Mouse (Mus musculus) stomach, postnatal 0 days (tissue): ENCODE data around the gene Olfr279. TPM values are rescaled to one million over a fixed set of nuclear protein-coding genes. Genes with fewer than 3 reads are reported as not detected.
A peak's percentile ranks its signal among the peaks of the same experiment; 100 is the strongest.

Source experiments
- ATAC-seq: fragments of 200-750 bp; cut with Nextera tagmentation; 2 replicates; pipeline ENCODE4 v1.8.0; 2017; ENCODE audit not compliant: low FRiP score, low TSS enrichment
- DNase-seq: peaks from one replicate; pipeline ENCODE4 v3.0.0-alpha.2; 2016; ENCODE audit warnings: low spot score
- H3K27ac ChIP-seq: fragments of 300-500 bp; sonication (generic); replicated peaks from 2 replicates; pipeline ENCODE4 v1.5.1; 2014; ENCODE audit warnings: mild to moderate bottlenecking, control low read depth
- H3K27me3 ChIP-seq: fragments of 300-500 bp; sonication (generic); 2 replicates; pipeline ENCODE4 v1.6.1; 2014; ENCODE audit warnings: low read length; ENCODE audit not compliant: control insufficient read depth, insufficient read depth
- H3K36me3 ChIP-seq: fragments of 300-500 bp; sonication (generic); 2 replicates; pipeline ENCODE4 v1.6.1; 2014; ENCODE audit warnings: low read length, mixed read lengths; ENCODE audit not compliant: control insufficient read depth, insufficient read depth
- H3K4me1 ChIP-seq: fragments of 300-500 bp; sonication (generic); replicated peaks from 2 replicates; pipeline ENCODE4 v1.6.1; 2014; ENCODE audit warnings: antibody characterized with exemption; ENCODE audit not compliant: control insufficient read depth, insufficient read depth
- H3K4me2 ChIP-seq: fragments of 300-500 bp; sonication (generic); replicated peaks from 2 replicates; pipeline ENCODE4 v1.6.1; 2014; ENCODE audit warnings: low read depth, mild to moderate bottlenecking, control low read depth, moderate library complexity
- H3K4me3 ChIP-seq: fragments of 300-500 bp; sonication (generic); 2 replicates; pipeline ENCODE4 v1.5.1; 2014; ENCODE audit warnings: low read depth, low read length, control low read depth
- H3K9ac ChIP-seq: fragments of 300-500 bp; sonication (generic); 2 replicates; pipeline ENCODE4 v1.6.1; 2014; ENCODE audit warnings: mild to moderate bottlenecking, low read length, control low read depth, mixed read lengths
- H3K9me3 ChIP-seq: fragments of 300-500 bp; sonication (generic); 2 replicates; pipeline ENCODE4 v1.6.1; 2016; ENCODE audit warnings: low read length; ENCODE audit not compliant: control insufficient read depth
- CTCF ChIP-seq: IDR thresholded peaks from 2 replicates; pipeline ENCODE4 v1.5.1; 2016; ENCODE audit warnings: antibody characterized with exemption, low read depth, mild to moderate bottlenecking, moderate library complexity
- EP300 ChIP-seq: optimal IDR thresholded peaks from 2 replicates; pipeline ENCODE3; 2016; ENCODE audit warnings: antibody characterized with exemption
- whole genome bisulfite sequencing: fragments of 180-500 bp; shearing (Covaris S2); extraction: QIAGEN DNeasy Blood & Tissue Kit; methylation state at CpG from one replicate; pipeline ENCODE4 v1.1.7; 2014; 5-methylcytosine and 5-hydroxymethylcytosine counted together
- polyA plus RNA-seq: library from polyadenylated mRNA; unstranded; fragments of >200 nt; fragmentation: Nextera tagmentation; extraction: Ambion mirVana; gene quantifications from 2 replicates; pipeline ENCODE4 v1.2.1, GENCODE M21; 2015

Olfr279 gene
- polyA plus RNA-seq, 1 experiment from 2014 or later: not detected

DNA sequence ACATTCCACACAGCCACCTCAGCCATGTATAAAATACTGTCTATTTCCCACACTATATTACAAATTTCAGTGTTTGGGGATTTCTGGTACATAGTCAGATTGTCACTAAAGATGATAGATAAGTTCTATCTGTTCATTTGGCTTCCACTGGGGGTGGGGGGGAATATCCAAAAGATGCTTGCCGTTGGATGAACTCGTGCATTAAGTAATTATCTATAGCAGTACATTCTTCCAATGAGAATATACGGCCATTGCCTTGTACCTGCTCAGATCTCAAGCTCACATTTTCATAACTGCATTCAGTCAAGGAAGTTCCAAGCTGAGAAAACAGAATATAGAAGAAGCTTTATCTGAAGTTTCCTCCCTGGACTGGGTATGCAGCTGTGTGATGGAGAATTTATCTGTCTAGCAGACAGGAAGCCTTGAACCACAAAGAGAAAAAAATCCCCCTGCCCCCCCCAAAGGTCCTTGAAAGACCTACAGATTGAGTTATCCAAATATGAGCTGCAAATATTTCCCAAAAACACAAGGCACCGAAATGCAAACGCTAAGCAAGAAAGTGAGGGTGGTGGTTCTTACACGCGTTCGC lies 5.7 kb upstream of the Olfr279 start:
- TF ChIP-seq CTCF: no peak
- TF ChIP-seq EP300: no peak
- H3K4me3 ChIP-seq: no peak overlapping the region
- no peaks in the 10 kb centered on the region for H3K4me1 ChIP-seq
- no peak overlapping the region for H3K9ac ChIP-seq
- no peaks in the 10 kb centered on the region for H3K27me3 ChIP-seq
- DNase-seq: no peak
- no peak for ATAC-seq
- WGBS: 91% methylated on average over 8 of the region's 8 CpGs
- no peak overlapping the region for H3K4me2 ChIP-seq
- H3K27ac ChIP-seq: no peak overlapping the region
- no peaks in the 10 kb centered on the region for H3K9me3 ChIP-seq
- H3K36me3 ChIP-seq: no peaks in the 10 kb centered on the region

DNA sequence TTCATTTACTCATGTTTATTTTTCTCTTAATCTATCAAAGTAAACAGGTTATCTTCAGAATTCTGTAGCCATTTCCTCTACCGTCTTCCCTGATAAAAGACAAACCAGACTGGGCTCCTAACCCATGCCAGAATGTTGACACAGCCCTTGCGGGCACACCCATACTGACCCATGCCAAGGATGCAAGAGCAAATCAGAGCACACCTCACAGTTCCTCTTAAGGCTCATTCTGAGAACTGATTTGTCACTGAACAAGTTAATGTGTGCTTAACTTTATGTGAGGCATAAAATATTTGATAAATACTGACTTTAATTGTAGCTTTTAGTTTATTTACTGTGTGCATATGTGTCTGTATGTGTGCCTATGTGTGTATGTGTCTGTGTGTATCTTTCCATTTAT lies 870 bp upstream of the Olfr279 start:
- 35% methylated on average over 2 of the region's 2 CpGs for WGBS
- ATAC-seq (peak; percentile 89), DNase-seq (peak; percentile 59)
- Histone ChIP-seq H3K4me2 (no peak overlapping the region), H3K27me3 (no peaks in the 10 kb centered on the region), H3K27ac (no peak overlapping the region), H3K36me3 (no peaks in the 10 kb centered on the region), H3K9me3 (no peaks in the 10 kb centered on the region), H3K9ac (no peak overlapping the region), H3K4me3 (no peak overlapping the region), H3K4me1 (no peaks in the 10 kb centered on the region)
- TF ChIP-seq EP300 (no peak), CTCF (no peak)

DNA sequence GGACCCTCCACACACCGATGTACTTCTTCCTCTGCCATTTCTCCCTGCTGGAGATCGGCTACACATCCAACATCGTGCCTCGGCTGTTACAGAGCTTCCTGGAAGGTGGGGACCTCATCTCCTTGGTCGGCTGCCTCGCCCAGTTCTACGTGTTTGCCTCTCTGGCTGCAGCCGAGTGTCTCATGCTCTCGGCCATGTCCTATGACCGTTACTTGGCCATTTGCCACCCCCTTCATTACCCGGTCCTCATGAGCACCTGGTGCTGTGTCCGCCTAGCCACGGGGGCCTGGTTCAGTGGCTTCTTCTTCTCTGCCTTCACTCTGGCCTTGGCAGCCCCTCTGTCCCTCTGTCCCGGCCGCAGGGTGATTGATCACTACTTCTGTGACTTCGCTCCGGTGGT lies 5.4 kb downstream of the Olfr279 start:
- Histone ChIP-seq H3K36me3 (no peaks in the 10 kb centered on the region), H3K27ac (no peak overlapping the region)
- ATAC-seq: no peak

DNA sequence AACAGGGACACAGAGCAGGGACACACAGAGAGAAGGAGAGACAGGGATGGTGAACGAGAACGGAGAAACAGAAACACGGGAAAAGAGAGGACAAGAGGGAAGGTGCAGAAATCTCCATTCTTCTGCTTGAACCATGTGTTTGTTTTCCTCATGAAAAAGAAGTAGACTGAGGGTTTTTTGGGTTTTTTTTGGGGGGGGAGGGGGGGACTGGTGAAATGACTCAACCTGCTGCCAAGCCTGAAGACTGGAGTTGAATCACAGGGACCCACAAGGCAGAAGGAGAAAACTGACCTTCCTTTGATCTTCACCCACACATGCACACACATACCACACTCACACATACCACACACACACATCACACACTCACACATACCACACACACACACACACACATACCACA lies 11.1 kb downstream of the Olfr279 start:
- no peaks in the 10 kb centered on the region for H3K9me3 ChIP-seq
- WGBS: 92% methylated on average over 3 of the region's 3 CpGs
- no peak for TF ChIP-seq EP300
- no peak for TF ChIP-seq CTCF
- no peak overlapping the region for H3K9ac ChIP-seq
- no peak overlapping the region for H3K4me3 ChIP-seq
- DNase-seq: no peak
- no peaks in the 10 kb centered on the region for H3K4me1 ChIP-seq
- H3K27me3 ChIP-seq: no peaks in the 10 kb centered on the region
- H3K4me2 ChIP-seq: no peak overlapping the region
- ATAC-seq: no peak
- no peaks in the 10 kb centered on the region for H3K36me3 ChIP-seq
- H3K27ac ChIP-seq: no peak overlapping the region

More for the DNA sequence above, 5.4 kb downstream of the Olfr279 start:
- Histone ChIP-seq H3K27me3 (no peaks in the 10 kb centered on the region), H3K4me3 (no peak overlapping the region), H3K9ac (no peak overlapping the region), H3K4me2 (no peak overlapping the region), H3K9me3 (no peaks in the 10 kb centered on the region), H3K4me1 (no peaks in the 10 kb centered on the region)
- DNase-seq: no peak
- WGBS: 75% methylated on average over 17 of the region's 17 CpGs
- no peak for TF ChIP-seq CTCF
- no peak for TF ChIP-seq EP300

DNA sequence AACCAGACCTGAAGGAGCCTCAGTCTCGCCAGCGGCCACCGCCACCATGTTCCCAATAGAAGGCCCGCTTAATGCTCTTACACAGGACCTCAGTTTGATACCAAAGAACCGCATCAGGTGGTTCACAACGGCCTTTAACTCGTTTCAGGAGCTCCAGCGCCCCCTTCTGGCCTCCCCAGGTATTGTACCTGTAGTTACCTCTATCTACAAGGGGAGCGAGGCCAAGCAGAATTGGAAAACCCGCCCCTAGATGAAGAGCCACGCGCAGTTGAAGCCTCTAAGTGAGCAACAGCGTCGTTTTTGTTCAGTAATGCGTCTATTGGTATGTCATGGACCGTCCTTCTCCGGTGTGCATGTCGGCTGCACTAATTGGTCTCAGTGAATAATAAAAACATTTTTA lies 12.3 kb downstream of the Olfr279 start:
- no peak for TF ChIP-seq EP300
- TF ChIP-seq CTCF: peak; percentile 84
- ATAC-seq (peak; percentile 29; the same call in 1 of the 2 replicates), DNase-seq (peak; percentile 84)
- H3K27ac ChIP-seq: no peak overlapping the region
- 14% methylated on average over 18 of the region's 18 CpGs for WGBS
- no peaks in the 10 kb centered on the region for H3K4me1 ChIP-seq
- no peak overlapping the region for H3K4me2 ChIP-seq
- H3K4me3 ChIP-seq: no peak overlapping the region
- no peaks in the 10 kb centered on the region for H3K27me3 ChIP-seq
- H3K36me3 ChIP-seq: no peaks in the 10 kb centered on the region
- no peak overlapping the region for H3K9ac ChIP-seq
- no peaks in the 10 kb centered on the region for H3K9me3 ChIP-seq

DNA sequence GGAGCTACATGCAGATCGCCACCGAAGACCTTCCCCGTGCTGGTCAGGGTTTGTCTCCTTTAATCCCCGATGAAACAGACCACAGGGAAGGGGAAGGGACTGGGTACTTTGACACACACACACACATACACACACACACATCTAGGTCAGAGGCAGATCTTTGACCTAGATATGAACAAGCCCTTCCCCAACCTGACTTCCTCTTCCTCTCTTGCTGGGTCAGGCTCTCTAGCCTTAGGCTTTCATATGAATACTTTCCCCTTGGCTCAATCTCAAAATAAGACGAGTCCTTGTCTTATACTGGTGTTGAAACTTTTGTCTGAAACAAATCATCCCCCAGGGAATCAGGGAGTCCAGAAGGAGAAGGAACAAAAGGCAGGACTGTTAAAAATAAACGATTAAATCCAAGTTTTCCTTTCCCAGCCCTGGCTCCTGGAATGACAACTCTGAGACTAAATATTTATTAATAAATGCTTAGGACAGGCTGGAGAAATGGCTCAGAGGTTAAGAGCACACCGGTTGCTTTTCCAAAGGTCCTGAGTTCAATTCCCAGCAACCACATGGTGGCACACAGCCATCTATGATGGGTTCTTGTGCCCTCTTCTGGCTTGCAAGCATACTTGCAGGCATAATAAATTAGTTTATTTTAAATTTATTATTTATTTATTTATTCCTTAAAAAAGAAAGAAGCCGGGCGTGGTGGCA lies 14.2 kb downstream of the Olfr279 start:
- H3K4me1 ChIP-seq: no peaks in the 10 kb centered on the region
- no peaks in the 10 kb centered on the region for H3K27me3 ChIP-seq
- DNase-seq: no peak
- ATAC-seq: no peak
- TF ChIP-seq EP300 (no peak), CTCF (peak; percentile 21)
- H3K9me3 ChIP-seq: no peaks in the 10 kb centered on the region
- no peak overlapping the region for H3K4me3 ChIP-seq
- H3K27ac ChIP-seq: no peak overlapping the region
- no peaks in the 10 kb centered on the region for H3K36me3 ChIP-seq
- H3K4me2 ChIP-seq: no peak overlapping the region
- 62% methylated on average over 9 of the region's 9 CpGs for WGBS
- H3K9ac ChIP-seq: no peak overlapping the region
